In the genomic region with DNA sequence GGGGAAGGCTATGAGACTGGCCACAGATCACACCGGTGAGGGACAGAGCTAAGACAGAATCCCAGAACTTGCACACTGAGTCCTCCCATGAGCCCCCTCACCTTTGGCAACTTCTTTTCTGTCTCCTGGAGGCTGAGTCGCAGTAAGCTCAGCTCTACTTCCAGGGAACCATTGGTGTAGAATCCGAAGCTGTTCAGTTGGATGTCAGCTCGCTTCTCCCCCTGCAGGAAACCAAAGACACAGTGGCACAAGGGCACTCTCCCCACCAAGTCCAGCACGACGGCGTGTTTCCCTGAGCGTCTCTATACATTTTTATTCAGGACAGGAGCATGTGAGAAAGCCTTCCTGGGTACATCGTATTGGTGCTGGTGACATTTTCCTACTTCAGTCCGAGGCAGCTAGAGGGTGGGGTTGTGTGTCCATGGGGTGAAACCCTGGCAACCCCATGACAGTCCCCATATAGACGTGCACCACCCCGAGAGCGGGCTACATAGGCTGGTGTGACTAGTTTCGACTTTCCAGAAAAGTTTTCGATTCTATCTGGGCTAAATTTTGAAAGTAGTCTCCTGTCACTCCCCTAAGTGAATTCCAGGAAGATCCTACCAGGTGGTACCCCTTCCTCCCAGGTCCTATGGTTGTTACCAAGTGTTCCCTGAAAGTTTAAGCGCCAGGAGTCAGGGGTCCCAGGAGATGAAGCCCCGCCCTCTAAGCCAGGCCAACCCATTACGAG, we compare ENCODE assay signal across 8 mouse cellular contexts. TPM values are rescaled to one million over a fixed set of nuclear protein-coding genes. Genes with fewer than 3 reads are reported as not detected.
DNase-seq lines count a peak whose midpoint lies in the region; ATAC-seq and TF ChIP-seq lines count a peak whose summit lies in the region.

No protein-coding gene starts in this region.

- peak; percentile 48 for TF ChIP-seq CTCF in kidney, postnatal 0 days (IDR thresholded peaks at IDR 0.05; ENCODE audit: low read depth)

- peaks cover 12% of the 10 kb centered on the region for H3K4me1 ChIP-seq in kidney, postnatal 0 days (replicated peaks; ENCODE audit: insufficient read depth, low read length)
- H3K4me1 ChIP-seq in forebrain, embryonic 12.5 days = peaks cover 36% of the 10 kb centered on the region
- peaks cover 51% of the 10 kb centered on the region for H3K4me1 ChIP-seq in liver, embryonic 13.5 days (replicated peaks)

- H3K36me3 ChIP-seq in kidney, postnatal 0 days (ENCODE audit: insufficient read depth, low read length) = 0 out of 2 replicates have a peak, but pooled peaks cover 21% of the 10 kb centered on the region
- H3K36me3 ChIP-seq in forebrain, embryonic 12.5 days (replicated peaks) = peaks cover 29% of the 10 kb centered on the region
- peaks cover 20% of the 10 kb centered on the region for H3K36me3 ChIP-seq in liver, embryonic 13.5 days

- 2% methylated on average over 18 of the region's 18 CpGs for WGBS in kidney, postnatal 0 days
- 6% methylated on average over 18 of the region's 18 CpGs for WGBS in forebrain, embryonic 12.5 days
- 5% methylated on average over 18 of the region's 18 CpGs for WGBS in liver, embryonic 13.5 days (ENCODE audit: insufficient replicate concordance)

- H3K27me3 ChIP-seq in kidney, postnatal 0 days (ENCODE audit: insufficient read depth, low read length) = no peaks in the 10 kb centered on the region
- H3K27me3 ChIP-seq in forebrain, embryonic 12.5 days = no peaks in the 10 kb centered on the region
- peaks cover 15% of the 10 kb centered on the region for H3K27me3 ChIP-seq in liver, embryonic 13.5 days

- peak overlapping the region; percentile 75 for H3K9ac ChIP-seq in kidney, postnatal 0 days (ENCODE audit: low read depth, low read length)
- peak overlapping the region; percentile 72 for H3K9ac ChIP-seq in forebrain, embryonic 12.5 days
- H3K9ac ChIP-seq in liver, embryonic 13.5 days = peak overlapping the region; percentile 73

- H3K4me3 ChIP-seq in kidney, postnatal 0 days (replicated peaks; ENCODE audit: low read depth, low read length) = peak overlapping the region; percentile 67
- H3K4me3 ChIP-seq in forebrain, embryonic 12.5 days (replicated peaks) = peak overlapping the region; percentile 64
- H3K4me3 ChIP-seq in liver, embryonic 13.5 days (replicated peaks) = peak overlapping the region; percentile 67

- H3K4me2 ChIP-seq in kidney, postnatal 0 days (ENCODE audit: low read length) = peak overlapping the region; percentile 66
- peak overlapping the region; percentile 65 for H3K4me2 ChIP-seq in forebrain, embryonic 12.5 days
- peak overlapping the region; percentile 91 for H3K4me2 ChIP-seq in liver, embryonic 13.5 days

- no peak for ATAC-seq in kidney, postnatal 0 days (replicated peaks; ENCODE audit: low FRiP score, low read depth)
- peak; percentile 0; the same call in 1 of the 2 replicates for ATAC-seq in forebrain, embryonic 12.5 days (ENCODE audit: low FRiP score)
- ATAC-seq in liver, embryonic 13.5 days (ENCODE audit: low read depth) = no peak

- peak; percentile 91 for DNase-seq in kidney, postnatal 0 days (ENCODE audit: low spot score)
- no peak for DNase-seq in kidney, adult 9 months
- DNase-seq in ZHBTc4 (ENCODE audit: low read depth, low spot score) = peak; percentile 32
- DNase-seq in liver, embryonic 13.5 days = peak; percentile 11
- peak; percentile 21 to 35 for DNase-seq in thymus, postnatal 36 days
- DNase-seq in gastrocnemius, postnatal 4 days (ENCODE audit: low spot score in 2 of 2) = no peak
- DNase-seq in right cerebral cortex, adult 18-20 months = no peak

- no peaks in the 10 kb centered on the region for H3K9me3 ChIP-seq in kidney, postnatal 0 days (replicated peaks; ENCODE audit: low read length)
- no peaks in the 10 kb centered on the region for H3K9me3 ChIP-seq in forebrain, embryonic 12.5 days
- H3K9me3 ChIP-seq in liver, embryonic 13.5 days (replicated peaks) = no peaks in the 10 kb centered on the region

- H3K27ac ChIP-seq in kidney, postnatal 0 days = peak overlapping the region; percentile 88
- H3K27ac ChIP-seq in forebrain, embryonic 12.5 days = peak overlapping the region; percentile 95
- H3K27ac ChIP-seq in liver, embryonic 13.5 days = peak overlapping the region; percentile 59

RNA-seq across cellular contexts. Expression of gene Gpr108, which starts 1.4 kb away (rescaled TPM):
- 37.6 and 40.4 TPM in 2 replicates for polyA plus RNA-seq in kidney, postnatal 0 days (2015; fragmentation: Nextera tagmentation; extraction: Ambion mirVana)
- 20.1 and 20.9 TPM in 2 replicates for polyA plus RNA-seq in forebrain, embryonic 12.5 days (2016; fragmentation: Nextera tagmentation; extraction: Ambion mirVana)
- 13.7 and 15.2 TPM in 2 replicates for polyA plus RNA-seq in liver, embryonic 13.5 days (2015; fragmentation: Nextera tagmentation; extraction: Ambion mirVana)
- total RNA-seq in gastrocnemius, postnatal 4 days (2021) = 10 to 100 TPM; 24.8 to 25.6 TPM

RNA-seq across cellular contexts. Expression of gene Trip10, which starts 2.4 kb away (rescaled TPM):
- 40.8 and 43.6 TPM in 2 replicates for polyA plus RNA-seq in kidney, postnatal 0 days (2015; fragmentation: Nextera tagmentation; extraction: Ambion mirVana)
- polyA plus RNA-seq in forebrain, embryonic 12.5 days (2016; fragmentation: Nextera tagmentation; extraction: Ambion mirVana) = 26.2 and 27.1 TPM in 2 replicates
- polyA plus RNA-seq in liver, embryonic 13.5 days (2015; fragmentation: Nextera tagmentation; extraction: Ambion mirVana) = 10.4 and 11.9 TPM in 2 replicates
- total RNA-seq in gastrocnemius, postnatal 4 days (2021) = 10 to 100 TPM; 61.0 to 81.5 TPM

RNA-seq across cellular contexts. Expression of gene C3, which starts 18.9 kb away (rescaled TPM):
- 2.0 and 2.9 TPM in 2 replicates for polyA plus RNA-seq in kidney, postnatal 0 days (2015; fragmentation: Nextera tagmentation; extraction: Ambion mirVana)
- polyA plus RNA-seq in forebrain, embryonic 12.5 days (2016; fragmentation: Nextera tagmentation; extraction: Ambion mirVana) = 0.04 and 0.14 TPM in 2 replicates
- 98.2 and 119 TPM in 2 replicates for polyA plus RNA-seq in liver, embryonic 13.5 days (2015; fragmentation: Nextera tagmentation; extraction: Ambion mirVana)
- 10 to 100 TPM in 1 of 2 experiments, 1 to 10 TPM in 1; 5.3 to 19.8 TPM for total RNA-seq in gastrocnemius, postnatal 4 days (2021)

RNA-seq across cellular contexts. Expression of gene Vav1, which starts 32.1 kb away (rescaled TPM):
- 0.87 and 1.1 TPM in 2 replicates for polyA plus RNA-seq in kidney, postnatal 0 days (2015; fragmentation: Nextera tagmentation; extraction: Ambion mirVana)
- polyA plus RNA-seq in forebrain, embryonic 12.5 days (2016; fragmentation: Nextera tagmentation; extraction: Ambion mirVana) = 1.2 and 1.4 TPM in 2 replicates
- polyA plus RNA-seq in liver, embryonic 13.5 days (2015; fragmentation: Nextera tagmentation; extraction: Ambion mirVana) = 11.6 and 12.5 TPM in 2 replicates
- 1 to 10 TPM; 2.1 to 3.4 TPM for total RNA-seq in gastrocnemius, postnatal 4 days (2021)

RNA-seq across cellular contexts. Expression of gene Tnfsf14, which starts 52.9 kb away (rescaled TPM):
- 0.08 and 0.09 TPM in 2 replicates for polyA plus RNA-seq in kidney, postnatal 0 days (2015; fragmentation: Nextera tagmentation; extraction: Ambion mirVana)
- polyA plus RNA-seq in forebrain, embryonic 12.5 days (2016; fragmentation: Nextera tagmentation; extraction: Ambion mirVana) = 0.13 TPM in 1 of 2 replicates, not detected in the other
- polyA plus RNA-seq in liver, embryonic 13.5 days (2015; fragmentation: Nextera tagmentation; extraction: Ambion mirVana) = 1.4 and 1.8 TPM in 2 replicates
- not detected for total RNA-seq in gastrocnemius, postnatal 4 days (2021)

Comparison
In these comparisons a context has a peak if more than half of its experiments do, and no peak if none do; other contexts are left out.
1. DNase-seq: peak in kidney, postnatal 0 days (single experiment), ZHBTc4 (single experiment), liver, embryonic 13.5 days (single experiment) and thymus, postnatal 36 days (2 of 2); none in kidney, adult 9 months (single experiment), gastrocnemius, postnatal 4 days (0 of 2) and right cerebral cortex, adult 18-20 months (single experiment).
2. RNA of gene C3, which starts 18.9 kb away (polyA plus RNA-seq): 98.2 to 119 TPM in liver, embryonic 13.5 days; 2.0 to 2.9 TPM in kidney, postnatal 0 days and 0.04 to 0.14 TPM in forebrain, embryonic 12.5 days; every median in the first group is over 10 times any median in the second.
3. Peak in every context shown above with its lines, with median percentiles within 50 percentile points of each other: H3K27ac ChIP-seq, H3K4me2 ChIP-seq, H3K4me3 ChIP-seq and H3K9ac ChIP-seq.